Mouse (Mus musculus) midbrain, embryonic 16.5 days (tissue): ENCODE data around the gene Lrrc20. TPM values are rescaled to one million over a fixed set of nuclear protein-coding genes. Genes with fewer than 3 reads are reported as not detected.
"Not testable (repeated sequence)": the region's sequence is repeated elsewhere in the genome, so short reads cannot be mapped to it uniquely, and the experiment has no call there.

ENCODE experiments used
- ATAC-seq: fragments of 200-750 bp; cut with Nextera tagmentation; 2 replicates; pipeline ENCODE4 v1.8.0; 2017; ENCODE audit warnings: moderate TSS enrichment
- H3K27ac ChIP-seq: fragments of 300-500 bp; sonication (generic); 2 replicates; pipeline ENCODE4 v1.5.1; 2014; ENCODE audit warnings: mild to moderate bottlenecking, low read length, mixed read lengths
- H3K27me3 ChIP-seq: fragments of 300-500 bp; sonication (generic); 2 replicates; pipeline ENCODE4 v1.6.1; 2014; ENCODE audit warnings: low read depth, low read length, mixed read lengths; ENCODE audit not compliant: control insufficient read depth, insufficient read depth
- H3K36me3 ChIP-seq: fragments of 300-500 bp; sonication (generic); 2 replicates; pipeline ENCODE4 v1.6.1; 2014; ENCODE audit warnings: mild to moderate bottlenecking, low read length, moderate library complexity, mixed read lengths; ENCODE audit not compliant: control insufficient read depth, insufficient read depth
- H3K4me1 ChIP-seq: fragments of 300-500 bp; sonication (generic); 2 replicates; pipeline ENCODE4 v1.6.1; 2014; ENCODE audit warnings: mild to moderate bottlenecking, low read length, mixed read lengths; ENCODE audit not compliant: control insufficient read depth, insufficient read depth
- H3K4me2 ChIP-seq: fragments of 300-500 bp; sonication (generic); 2 replicates; pipeline ENCODE4 v1.6.1; 2014; ENCODE audit warnings: mild to moderate bottlenecking, low read length, mixed read lengths
- H3K4me3 ChIP-seq: fragments of 300-500 bp; sonication (generic); 2 replicates; pipeline ENCODE4 v1.5.1; 2014; ENCODE audit warnings: low read depth, mild to moderate bottlenecking, low read length, moderate library complexity, mixed read lengths
- H3K9ac ChIP-seq: fragments of 300-500 bp; sonication (generic); 2 replicates; pipeline ENCODE4 v1.6.1; 2014; ENCODE audit warnings: low read depth, low read length, mixed read lengths
- H3K9me3 ChIP-seq: fragments of 300-500 bp; sonication (generic); replicated peaks from 2 replicates; pipeline ENCODE4 v1.6.1; 2014; ENCODE audit warnings: mild to moderate bottlenecking, low read length, mixed read lengths; ENCODE audit not compliant: control insufficient read depth, poor library complexity, severe bottlenecking
- WGBS: fragments of 180-500 bp; shearing (Covaris S2); extraction: QIAGEN DNeasy Blood & Tissue Kit; methylation state at CpG from one replicate; pipeline ENCODE4 v1.1.7; 2014; 5-methylcytosine and 5-hydroxymethylcytosine counted together
- polyA plus RNA-seq: library from polyadenylated mRNA; unstranded; fragments of >200 nt; fragmentation: Nextera tagmentation; extraction: Ambion mirVana; gene quantifications from 2 replicates; pipeline ENCODE4 v1.2.1, GENCODE M21; 2015

The Lrrc20 gene
- polyA plus RNA-seq, 1 experiment from 2014 or later = 14.6 TPM

- not testable (repeated sequence) for H3K4me3 ChIP-seq, ATAC-seq, H3K36me3 ChIP-seq, H3K27ac ChIP-seq, H3K27me3 ChIP-seq, H3K9me3 ChIP-seq, H3K4me2 ChIP-seq, H3K9ac ChIP-seq, H3K4me1 ChIP-seq
- 77% methylated on average over 3 of the region's 3 CpGs for WGBS
Observed at GRCm38 (mm10) chr10:61623874-61624273, 148.3 kb downstream of the Lrrc20 start.

GRCm38 (mm10) chr10:61624771-61625170, 149.2 kb downstream of the Lrrc20 start:
- Histone ChIP-seq H3K4me3 (peak overlapping the region; percentile 50), H3K9me3 (no peaks in the 10 kb centered on the region), H3K9ac (no peak overlapping the region), H3K27me3 (peaks cover 6% of the 10 kb centered on the region), H3K27ac (no peak overlapping the region), H3K4me1 (peaks cover 4% of the 10 kb centered on the region; the same call in 1 of the 2 replicates), H3K36me3 (no peaks in the 10 kb centered on the region), H3K4me2 (peak overlapping the region; percentile 92)
- no peak for ATAC-seq
- 25% methylated on average over 5 of the region's 5 CpGs for WGBS

- H3K4me2 ChIP-seq = peak overlapping the region; percentile 92
- peaks cover 6% of the 10 kb centered on the region for H3K27me3 ChIP-seq
- H3K4me3 ChIP-seq = peak overlapping the region; percentile 50
- H3K27ac ChIP-seq = peak overlapping the region; percentile 64; the same call in 1 of the 2 replicates
- peak overlapping the region; percentile 69 for H3K9ac ChIP-seq
- ATAC-seq = peak; percentile 86
- peaks cover 4% of the 10 kb centered on the region; the same call in 1 of the 2 replicates for H3K4me1 ChIP-seq
- H3K36me3 ChIP-seq = no peaks in the 10 kb centered on the region
- WGBS = 3% methylated on average over 74 of the region's 74 CpGs
- H3K9me3 ChIP-seq = no peaks in the 10 kb centered on the region
Observed at GRCm38 (mm10) chr10:61625381-61626257, 150.0 kb downstream of the Lrrc20 start.

- 81% methylated on average over 3 of the region's 3 CpGs for WGBS
- no peak overlapping the region for H3K27ac ChIP-seq
- no peak for ATAC-seq
Observed at GRCm38 (mm10) chr10:61626551-61626950, 150.9 kb downstream of the Lrrc20 start.

GRCm38 (mm10) chr10:61627195-61627937, 151.8 kb downstream of the Lrrc20 start:
- H3K4me1 ChIP-seq = peaks cover 4% of the 10 kb centered on the region; the same call in 1 of the 2 replicates
- H3K9me3 ChIP-seq = no peaks in the 10 kb centered on the region
- H3K27ac ChIP-seq = no peak overlapping the region
- H3K4me2 ChIP-seq = no peak overlapping the region
- WGBS = 75% methylated on average over 15 of the region's 15 CpGs
- no peak overlapping the region for H3K4me3 ChIP-seq
- H3K36me3 ChIP-seq = no peaks in the 10 kb centered on the region
- ATAC-seq = no peak
- H3K27me3 ChIP-seq = peaks cover 6% of the 10 kb centered on the region
- no peak overlapping the region for H3K9ac ChIP-seq

More at GRCm38 (mm10) chr10:61626551-61626950, 150.9 kb downstream of the Lrrc20 start:
- Histone ChIP-seq H3K36me3 (no peaks in the 10 kb centered on the region), H3K4me2 (no peak overlapping the region), H3K27me3 (peaks cover 6% of the 10 kb centered on the region), H3K4me1 (peaks cover 4% of the 10 kb centered on the region; the same call in 1 of the 2 replicates), H3K4me3 (no peak overlapping the region), H3K9me3 (no peaks in the 10 kb centered on the region), H3K9ac (no peak overlapping the region)

- peaks cover 6% of the 10 kb centered on the region for H3K27me3 ChIP-seq
- H3K4me1 ChIP-seq = peaks cover 4% of the 10 kb centered on the region; the same call in 1 of the 2 replicates
- H3K36me3 ChIP-seq = no peaks in the 10 kb centered on the region
- no peak for ATAC-seq
- no peak overlapping the region for H3K27ac ChIP-seq
- no peak overlapping the region for H3K4me2 ChIP-seq
- WGBS = 79% methylated on average over 4 of the region's 4 CpGs
- H3K9ac ChIP-seq = no peak overlapping the region
- no peak overlapping the region for H3K4me3 ChIP-seq
- H3K9me3 ChIP-seq = no peaks in the 10 kb centered on the region
Observed at GRCm38 (mm10) chr10:61627938-61628250, 152.3 kb downstream of the Lrrc20 start.

Other genes with a start within 250 kb of the Lrrc20 start
- 0.24 and 0.29 TPM in 2 replicates for gene Adamts14, start 202.4 kb upstream of the Lrrc20 start, polyA plus RNA-seq
- not detected in 2 replicates for gene Prf1, start 178.0 kb upstream of the Lrrc20 start, polyA plus RNA-seq
- gene Pald1, start 92.3 kb upstream of the Lrrc20 start, polyA plus RNA-seq = 20.2 and 20.6 TPM in 2 replicates
- gene Nodal, start 57.8 kb upstream of the Lrrc20 start, polyA plus RNA-seq = 0.30 and 0.48 TPM in 2 replicates
- 36.9 and 49.2 TPM in 2 replicates for gene Eif4ebp2, start 23.1 kb upstream of the Lrrc20 start, polyA plus RNA-seq
- 2.3 and 2.8 TPM in 2 replicates for gene Npffr1, start 119.7 kb downstream of the Lrrc20 start, polyA plus RNA-seq
- gene Ppa1, start 172.8 kb downstream of the Lrrc20 start, polyA plus RNA-seq = 214 and 221 TPM in 2 replicates
- 197 and 202 TPM in 2 replicates for gene Sar1a, start 204.5 kb downstream of the Lrrc20 start, polyA plus RNA-seq
- gene Tysnd1, start 219.7 kb downstream of the Lrrc20 start, polyA plus RNA-seq = 21.4 and 21.9 TPM in 2 replicates
- 13.2 and 13.9 TPM in 2 replicates for gene Aifm2, start 239.5 kb downstream of the Lrrc20 start, polyA plus RNA-seq